Comparison of ENCODE assay signal across 31 mouse cellular contexts in the genomic region with DNA sequence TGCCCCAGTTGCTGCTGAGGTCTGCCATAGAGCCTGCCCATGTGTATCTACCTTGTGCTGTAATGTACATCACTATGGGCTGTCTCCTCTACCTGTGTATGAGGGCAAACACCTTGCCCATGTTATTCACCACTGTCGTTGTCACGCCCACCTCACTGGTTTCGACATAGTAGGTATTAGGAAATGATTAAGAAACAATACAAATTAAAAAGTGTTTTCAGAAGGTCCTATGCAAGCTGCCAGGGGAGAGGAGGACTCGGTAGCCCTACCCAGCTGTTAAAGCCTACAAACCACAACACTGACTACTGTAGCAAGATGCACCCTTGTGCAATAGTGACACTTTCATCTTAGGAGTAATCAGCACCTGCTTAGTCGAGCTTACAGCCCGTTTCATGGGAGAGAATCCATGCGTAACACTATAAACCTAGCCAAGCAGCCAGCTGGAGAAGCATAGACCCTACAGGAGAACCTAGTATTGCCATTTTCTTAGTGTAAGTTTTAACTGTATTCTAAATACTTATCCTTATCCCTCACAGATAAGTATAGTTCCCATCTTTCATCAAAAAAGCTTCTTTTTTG. TPM values are rescaled to one million over a fixed set of nuclear protein-coding genes. Genes with fewer than 3 reads are reported as not detected.
DNase-seq lines count a peak whose midpoint lies in the region; ATAC-seq lines count a peak whose summit lies in the region.
"Had no signal": no experiment of that assay in that cellular context is flagged by ENCODE, and none has a peak within 500 bp of the region (broad histone marks: within the 10 kb centered on the region; RNA-seq: fewer than 3 reads in every experiment).

No protein-coding gene starts in this region.

- 0 out of 2 replicates have a peak, but pooled peaks cover 7% of the 10 kb centered on the region for H3K4me1 ChIP-seq in kidney, embryonic 16.5 days (ENCODE audit: insufficient read depth, low read length)
- no peaks in the 10 kb centered on the region for H3K4me1 ChIP-seq in hindbrain, embryonic 14.5 days (replicated peaks; ENCODE audit: control insufficient read depth, insufficient read depth, low read length)
- H3K4me1 ChIP-seq: forebrain, embryonic 12.5 days; limb, embryonic 15.5 days; midbrain, embryonic 12.5 days; neural tube, embryonic 13.5 days had no signal

- H3K9me3 ChIP-seq in kidney, embryonic 16.5 days (ENCODE audit: low read length), result no peaks in the 10 kb centered on the region
- no peaks in the 10 kb centered on the region for H3K9me3 ChIP-seq in hindbrain, embryonic 14.5 days (ENCODE audit: control insufficient read depth, low read length)
- H3K9me3 ChIP-seq: forebrain, embryonic 12.5 days; limb, embryonic 15.5 days; midbrain, embryonic 12.5 days; neural tube, embryonic 13.5 days had no signal

- H3K4me3 ChIP-seq in kidney, embryonic 16.5 days (ENCODE audit: low read length), result no peak overlapping the region
- H3K4me3 ChIP-seq in hindbrain, embryonic 14.5 days (replicated peaks; ENCODE audit: low read length), result no peak overlapping the region
- H3K4me3 ChIP-seq: forebrain, embryonic 12.5 days; heart, adult 2 months; limb, embryonic 15.5 days; midbrain, embryonic 12.5 days; neural tube, embryonic 13.5 days had no signal

- ATAC-seq in kidney, embryonic 16.5 days (ENCODE audit: low FRiP score, low TSS enrichment), result 0 out of 2 replicates have a peak, but pooled peaks have one; percentile 35
- ATAC-seq in CD4-positive, CD25-positive, alpha-beta regulatory T cell, adult 4 months, result peak; percentile 37
- ATAC-seq in cerebellum, adult (ENCODE audit: insufficient number of reproducible peaks, low FRiP score, low TSS enrichment), result no peak
- ATAC-seq in hindbrain, embryonic 14.5 days (ENCODE audit: low FRiP score), result no peak
- ATAC-seq: Patski had no signal

- H3K4me2 ChIP-seq in kidney, embryonic 16.5 days (replicated peaks; ENCODE audit: low read depth, low read length), result no peak overlapping the region
- no peak overlapping the region for H3K4me2 ChIP-seq in hindbrain, embryonic 14.5 days (replicated peaks)
- H3K4me2 ChIP-seq: forebrain, embryonic 12.5 days; limb, embryonic 15.5 days; midbrain, embryonic 12.5 days; neural tube, embryonic 13.5 days had no signal

- H3K27me3 ChIP-seq in kidney, embryonic 16.5 days (ENCODE audit: insufficient read depth, low read length), result no peaks in the 10 kb centered on the region
- H3K27me3 ChIP-seq in splenic B cell, adult 2 months (ENCODE audit: control insufficient read depth, insufficient read depth, low read length, poor library complexity, severe bottlenecking), result no peaks in the 10 kb centered on the region
- no peaks in the 10 kb centered on the region for H3K27me3 ChIP-seq in hindbrain, embryonic 14.5 days (ENCODE audit: control insufficient read depth, insufficient read depth, low read length)
- H3K27me3 ChIP-seq: forebrain, embryonic 12.5 days; limb, embryonic 15.5 days; midbrain, embryonic 12.5 days; neural tube, embryonic 13.5 days had no signal

- DNase-seq in kidney, postnatal 14 days, result no peak
- DNase-seq in induced T-regulatory cell, adult 2 months (ENCODE audit: low read depth), result peak; percentile 52
- DNase-seq in splenic B cell, adult 2 months (ENCODE audit: low read depth, low spot score), result peak; percentile 11
- DNase-seq in left cerebral cortex, postnatal 10 days (ENCODE audit: extremely low spot score in 1 of 2, low spot score in 2 of 2), result no peak
- DNase-seq in hindbrain, embryonic 14.5 days (ENCODE audit: low spot score), result no peak
- DNase-seq: adrenal gland, postnatal 14 days; cerebellum, adult 11-12 months; cerebellum, postnatal 25 days; gastrocnemius, postnatal 10 days; heart, adult 2 months; kidney, adult 8-10 months; layer of hippocampus, postnatal 36 days; lung, adult 2 months; right cerebral cortex, postnatal 25 days had no signal

- intact Hi-C loops in left cerebral cortex, postnatal 10 days (cut with DNase I), result no loop called here

- no peak overlapping the region for H3K27ac ChIP-seq in kidney, embryonic 16.5 days (ENCODE audit: low read length)
- H3K27ac ChIP-seq in hindbrain, embryonic 14.5 days, result no peak overlapping the region
- H3K27ac ChIP-seq: forebrain, embryonic 12.5 days; heart, adult 2 months; limb, embryonic 15.5 days; macrophage; midbrain, embryonic 12.5 days; neural tube, embryonic 13.5 days had no signal

- no peaks in the 10 kb centered on the region for H3K36me3 ChIP-seq in kidney, embryonic 16.5 days (ENCODE audit: insufficient read depth, low read length)
- H3K36me3 ChIP-seq in splenic B cell, adult 2 months (ENCODE audit: control insufficient read depth, insufficient read depth, low read length, poor library complexity, severe bottlenecking), result no peaks in the 10 kb centered on the region
- H3K36me3 ChIP-seq in hindbrain, embryonic 14.5 days (replicated peaks; ENCODE audit: control insufficient read depth, insufficient read depth), result no peaks in the 10 kb centered on the region
- H3K36me3 ChIP-seq: forebrain, embryonic 12.5 days; limb, embryonic 15.5 days; midbrain, embryonic 12.5 days; neural tube, embryonic 13.5 days had no signal

- H3K9ac ChIP-seq in kidney, embryonic 16.5 days (replicated peaks; ENCODE audit: low read length), result no peak overlapping the region
- H3K9ac ChIP-seq in hindbrain, embryonic 14.5 days, result no peak overlapping the region
- H3K9ac ChIP-seq: forebrain, embryonic 12.5 days; limb, embryonic 15.5 days; midbrain, embryonic 12.5 days; neural tube, embryonic 13.5 days had no signal

- 68% methylated on average over 7 of the region's 7 CpGs for WGBS in kidney, embryonic 16.5 days
- 91% methylated on average over 7 of the region's 7 CpGs for WGBS in hindbrain, embryonic 14.5 days

RNA-seq across cellular contexts. Expression of gene Itk, which starts 9.1 kb away (rescaled TPM):
- polyA plus RNA-seq in kidney, embryonic 16.5 days (2015; fragmentation: Nextera tagmentation; extraction: Ambion mirVana), result 0.16 and 0.22 TPM in 2 replicates
- polyA plus RNA-seq in CD4-positive, CD25-positive, alpha-beta regulatory T cell, adult 4 months (2017; shearing (Covaris generic)), result 100 to 1,000 TPM; 152 to 211 TPM
- under 1 TPM; 0.34 to 0.41 TPM for total RNA-seq in left cerebral cortex, postnatal 10 days (2021)
- polyA plus RNA-seq in hindbrain, embryonic 14.5 days (2014; fragmentation: Nextera tagmentation; extraction: Ambion mirVana), result 0.05 TPM in 1 of 2 replicates, not detected in the other
- total RNA-seq: ES-E14 had no signal
- polyA plus RNA-seq: forebrain, embryonic 12.5 days; heart, postnatal 0 days; hindbrain, embryonic 11.5 days; neural tube, embryonic 13.5 days had no signal

RNA-seq across cellular contexts. Expression of gene Fam71b, which starts 16.2 kb away (rescaled TPM):
- polyA plus RNA-seq in kidney, embryonic 16.5 days (2015; fragmentation: Nextera tagmentation; extraction: Ambion mirVana), result not detected in 2 replicates
- polyA plus RNA-seq in CD4-positive, CD25-positive, alpha-beta regulatory T cell, adult 4 months (2017; shearing (Covaris generic)), result under 1 TPM in 1 of 2 experiments, not detected in 1; 0.28 TPM
- total RNA-seq in left cerebral cortex, postnatal 10 days (2021), result not detected
- not detected in 2 replicates for polyA plus RNA-seq in hindbrain, embryonic 14.5 days (2014; fragmentation: Nextera tagmentation; extraction: Ambion mirVana)
- total RNA-seq: adrenal gland, postnatal 14 days; ES-E14; gastrocnemius, postnatal 10 days; heart, adult 2 months; layer of hippocampus, adult 18-20 months; layer of hippocampus, postnatal 36 days; left cerebral cortex, postnatal 36 days had no signal
- polyA plus RNA-seq: forebrain, embryonic 12.5 days; frontal cortex, adult 2 months; heart, postnatal 0 days; hindbrain, embryonic 11.5 days; intestine, embryonic 14.5 days; limb, embryonic 15.5 days; macrophage; midbrain, embryonic 12.5 days; neural tube, embryonic 13.5 days; Patski; stomach, embryonic 16.5 days had no signal

RNA-seq across cellular contexts. Expression of gene Med7, which starts 56.5 kb away (rescaled TPM):
- 75.1 and 76.7 TPM in 2 replicates for polyA plus RNA-seq in kidney, embryonic 16.5 days (2015; fragmentation: Nextera tagmentation; extraction: Ambion mirVana)
- 10 to 100 TPM; 32.6 to 42.0 TPM for polyA plus RNA-seq in CD4-positive, CD25-positive, alpha-beta regulatory T cell, adult 4 months (2017; shearing (Covaris generic))
- 10 to 100 TPM; 31.5 to 33.6 TPM for total RNA-seq in left cerebral cortex, postnatal 10 days (2021)
- polyA plus RNA-seq in hindbrain, embryonic 14.5 days (2014; fragmentation: Nextera tagmentation; extraction: Ambion mirVana), result 67.2 and 74.2 TPM in 2 replicates

Comparison
In these comparisons a context has a peak if more than half of its experiments do, and no peak if none do; other contexts are left out.
1. ATAC-seq: peak in kidney, embryonic 16.5 days (single experiment) and CD4-positive, CD25-positive, alpha-beta regulatory T cell, adult 4 months (single experiment); none in cerebellum, adult (single experiment) and hindbrain, embryonic 14.5 days (single experiment).
2. DNase-seq: peak in induced T-regulatory cell, adult 2 months (single experiment) and splenic B cell, adult 2 months (single experiment); none in kidney, postnatal 14 days (single experiment), left cerebral cortex, postnatal 10 days (0 of 2) and hindbrain, embryonic 14.5 days (single experiment).
3. RNA of gene Itk, which starts 9.1 kb away (polyA plus RNA-seq): 152 to 211 TPM in CD4-positive, CD25-positive, alpha-beta regulatory T cell, adult 4 months; 0.16 to 0.22 TPM in kidney, embryonic 16.5 days and 0.05 TPM in hindbrain, embryonic 14.5 days; every median in the first group is over 100 times any median in the second.